Mouse (Mus musculus): Measurements from ENCODE around the gene Col26a1. TPM values are rescaled to one million over a fixed set of nuclear protein-coding genes. Genes with fewer than 3 reads are reported as not detected.

Gene Col26a1
- polyA plus RNA-seq (2015; fragmentation: Nextera tagmentation; extraction: Ambion mirVana) = 51.1 and 62.5 TPM in 2 replicates

GRCm38 (mm10) chr5:136882788-136883439 lies at the start of gene Col26a1:
Gene Col26a1, minus strand, starts transcription at chr5:136883209.
- H3K27ac ChIP-seq = peak within 1 kb of the TSS; percentile 82

GRCm38 (mm10) chr5:136931896-136932295 lies 48.9 kb upstream of the Col26a1 start:
- no peak overlapping the region for H3K27ac ChIP-seq
- H3K4me3 ChIP-seq (replicated peaks) = no peak overlapping the region
- no peaks in the 10 kb centered on the region for H3K4me1 ChIP-seq
- H3K9ac ChIP-seq = no peak overlapping the region
- no peak overlapping the region for H3K4me2 ChIP-seq
- no peaks in the 10 kb centered on the region for H3K27me3 ChIP-seq
- no peaks in the 10 kb centered on the region for H3K9me3 ChIP-seq (replicated peaks)
- 82% methylated on average over 14 of the region's 14 CpGs for WGBS
- H3K36me3 ChIP-seq = peaks cover 1% of the 10 kb centered on the region; the same call in 1 of the 2 replicates
- no peak for ATAC-seq (replicated peaks; ENCODE audit: low FRiP score)

More at GRCm38 (mm10) chr5:136882788-136883439, at the start of gene Col26a1:
- peak within 1 kb of the TSS; percentile 90 for H3K4me2 ChIP-seq
- H3K9ac ChIP-seq = peak within 1 kb of the TSS; percentile 83
- H3K9me3 ChIP-seq (replicated peaks) = no peaks in the 10 kb centered on the region
- WGBS = under 1% methylated on average over 44 of the region's 44 CpGs
- ATAC-seq (replicated peaks; ENCODE audit: low FRiP score) = peak; percentile 37; the same call in 1 of the 2 replicates
- peaks cover 49% of the 10 kb centered on the region for H3K4me1 ChIP-seq
- H3K36me3 ChIP-seq = no peaks in the 10 kb centered on the region
- peaks cover 27% of the 10 kb centered on the region for H3K27me3 ChIP-seq
- H3K4me3 ChIP-seq (replicated peaks) = peak within 1 kb of the TSS; percentile 69

GRCm38 (mm10) chr5:136929073-136929472 lies 46.1 kb upstream of the Col26a1 start:
- Histone ChIP-seq H3K27ac (no peak overlapping the region), H3K4me1 (no peaks in the 10 kb centered on the region), H3K36me3 (peaks cover 13% of the 10 kb centered on the region; the same call in 1 of the 2 replicates), H3K9me3 (replicated peaks) (no peaks in the 10 kb centered on the region), H3K9ac (no peak overlapping the region), H3K27me3 (no peaks in the 10 kb centered on the region), H3K4me3 (replicated peaks) (no peak overlapping the region), H3K4me2 (no peak overlapping the region)
- peak; percentile 71 for ATAC-seq (replicated peaks; ENCODE audit: low FRiP score)
- 19% methylated on average over 4 of the region's 4 CpGs for WGBS

- ATAC-seq (replicated peaks; ENCODE audit: low FRiP score) = no peak
- Histone ChIP-seq H3K4me2 (no peak overlapping the region), H3K27ac (no peak overlapping the region), H3K36me3 (peaks cover 13% of the 10 kb centered on the region; the same call in 1 of the 2 replicates), H3K4me3 (replicated peaks) (no peak overlapping the region), H3K4me1 (peaks cover 7% of the 10 kb centered on the region), H3K9ac (no peak overlapping the region), H3K9me3 (replicated peaks) (no peaks in the 10 kb centered on the region), H3K27me3 (no peaks in the 10 kb centered on the region)
- 72% methylated on average over 7 of the region's 7 CpGs for WGBS
Measured at GRCm38 (mm10) chr5:136923751-136924478, 40.9 kb upstream of the Col26a1 start.

GRCm38 (mm10) chr5:136922830-136923229 lies 39.8 kb upstream of the Col26a1 start:
- WGBS = 83% methylated on average over 9 of the region's 9 CpGs

GRCm38 (mm10) chr5:136919546-136920301 lies 36.7 kb upstream of the Col26a1 start:
- Histone ChIP-seq H3K4me2 (peak overlapping the region; percentile 88), H3K27me3 (no peaks in the 10 kb centered on the region), H3K9me3 (replicated peaks) (no peaks in the 10 kb centered on the region), H3K9ac (peak overlapping the region; percentile 47), H3K4me3 (replicated peaks) (peak overlapping the region; percentile 63), H3K27ac (no peak overlapping the region), H3K4me1 (peaks cover 7% of the 10 kb centered on the region), H3K36me3 (no peaks in the 10 kb centered on the region)
- peak; percentile 27 for ATAC-seq (replicated peaks; ENCODE audit: low FRiP score)
- 20% methylated on average over 17 of the region's 18 CpGs for WGBS

More at GRCm38 (mm10) chr5:136922830-136923229, 39.8 kb upstream of the Col26a1 start:
- Histone ChIP-seq H3K36me3 (peaks cover 13% of the 10 kb centered on the region; the same call in 1 of the 2 replicates), H3K27ac (no peak overlapping the region), H3K4me2 (no peak overlapping the region), H3K4me3 (replicated peaks) (no peak overlapping the region), H3K4me1 (peaks cover 7% of the 10 kb centered on the region), H3K9me3 (replicated peaks) (no peaks in the 10 kb centered on the region), H3K27me3 (no peaks in the 10 kb centered on the region), H3K9ac (no peak overlapping the region)
- ATAC-seq (replicated peaks; ENCODE audit: low FRiP score) = no peak

GRCm38 (mm10) chr5:136918655-136919472 lies 35.9 kb upstream of the Col26a1 start:
- H3K27ac ChIP-seq = peak overlapping the region; percentile 41; the same call in 1 of the 2 replicates
- H3K36me3 ChIP-seq = peaks cover under 1% of the 10 kb centered on the region; the same call in 1 of the 2 replicates
- H3K27me3 ChIP-seq = no peaks in the 10 kb centered on the region
- H3K4me2 ChIP-seq = peak overlapping the region; percentile 88
- no peaks in the 10 kb centered on the region for H3K9me3 ChIP-seq (replicated peaks)
- peak overlapping the region; percentile 47 for H3K9ac ChIP-seq
- H3K4me3 ChIP-seq (replicated peaks) = peak overlapping the region; percentile 63
- peaks cover 7% of the 10 kb centered on the region for H3K4me1 ChIP-seq
- WGBS = 3% methylated on average over 38 of the region's 38 CpGs
- peak; percentile 94 for ATAC-seq (replicated peaks; ENCODE audit: low FRiP score)

GRCm38 (mm10) chr5:136917613-136918242 lies 34.7 kb upstream of the Col26a1 start:
- Histone ChIP-seq H3K27ac (no peak overlapping the region), H3K4me3 (replicated peaks) (no peak overlapping the region), H3K4me1 (peaks cover 7% of the 10 kb centered on the region), H3K36me3 (peaks cover 12% of the 10 kb centered on the region), H3K9ac (no peak overlapping the region), H3K4me2 (no peak overlapping the region), H3K9me3 (replicated peaks) (no peaks in the 10 kb centered on the region), H3K27me3 (no peaks in the 10 kb centered on the region)
- WGBS = 96% methylated on average over 8 of the region's 8 CpGs
- no peak for ATAC-seq (replicated peaks; ENCODE audit: low FRiP score)

GRCm38 (mm10) chr5:136914183-136914582 lies 31.2 kb upstream of the Col26a1 start:
- peaks cover 31% of the 10 kb centered on the region for H3K36me3 ChIP-seq
- no peak overlapping the region for H3K27ac ChIP-seq
- 82% methylated on average over 3 of the region's 3 CpGs for WGBS
- no peaks in the 10 kb centered on the region for H3K9me3 ChIP-seq (replicated peaks)
- H3K4me1 ChIP-seq = 0 out of 2 replicates have a peak, but pooled peaks cover 2% of the 10 kb centered on the region
- no peak overlapping the region for H3K9ac ChIP-seq
- no peak overlapping the region for H3K4me2 ChIP-seq
- no peak for ATAC-seq (replicated peaks; ENCODE audit: low FRiP score)
- H3K4me3 ChIP-seq (replicated peaks) = no peak overlapping the region
- no peaks in the 10 kb centered on the region for H3K27me3 ChIP-seq

- H3K36me3 ChIP-seq = peaks cover 25% of the 10 kb centered on the region
- no peaks in the 10 kb centered on the region for H3K27me3 ChIP-seq
- peak within 1 kb of the TSS; percentile 69 for H3K4me3 ChIP-seq (replicated peaks)
- peaks cover 14% of the 10 kb centered on the region for H3K4me1 ChIP-seq
- ATAC-seq (replicated peaks; ENCODE audit: low FRiP score) = peak; percentile 95
- 10% methylated on average over 32 of the region's 32 CpGs for WGBS
- H3K27ac ChIP-seq = 0 out of 2 replicates have a peak within 1 kb of the TSS, but pooled peaks have one; percentile 51
- no peaks in the 10 kb centered on the region for H3K9me3 ChIP-seq (replicated peaks)
- peak within 1 kb of the TSS; percentile 65 for H3K9ac ChIP-seq
- peak within 1 kb of the TSS; percentile 62 for H3K4me2 ChIP-seq
Measured at GRCm38 (mm10) chr5:136907991-136908857, 25.2 kb upstream of the Col26a1 start, which contains the start of gene Ift22. Gene Ift22, plus strand, starts transcription at chr5:136908150.

Measured in kidney, embryonic 15.5 days (tissue).